Mouse (Mus musculus) liver, embryonic 14.5 days (tissue): ENCODE data around the gene Cnn3. TPM values are rescaled to one million over a fixed set of nuclear protein-coding genes. Genes with fewer than 3 reads are reported as not detected.

ENCODE experiments used
- ATAC-seq: fragments of 200-750 bp; cut with Nextera tagmentation; 2 replicates; pipeline ENCODE4 v1.8.0; 2017; ENCODE audit warnings: moderate number of reproducible peaks, mild to moderate bottlenecking, moderate library complexity; ENCODE audit not compliant: insufficient read depth
- DNase-seq, 3 experiments: peaks; one replicate each; pipeline ENCODE4 v3.0.0-alpha.2; 2012 to 2013; ENCODE audit warnings: low read depth in 3 of 3, low spot score in 3 of 3
- H3K27ac ChIP-seq: fragments of 300-500 bp; sonication (generic); 2 replicates; pipeline ENCODE4 v1.5.1; 2014; ENCODE audit warnings: moderate library complexity, mild to moderate bottlenecking, control low read depth, inconsistent platforms
- H3K27me3 ChIP-seq: fragments of 300-500 bp; sonication (generic); 2 replicates; pipeline ENCODE4 v1.6.1; 2014; ENCODE audit warnings: mild to moderate bottlenecking, low read length, moderate library complexity; ENCODE audit not compliant: control insufficient read depth, insufficient read depth
- H3K36me3 ChIP-seq: fragments of 300-500 bp; sonication (generic); replicated peaks from 2 replicates; pipeline ENCODE4 v1.6.1; 2014; ENCODE audit warnings: low read depth; ENCODE audit not compliant: control insufficient read depth, insufficient read depth
- H3K4me1 ChIP-seq, 2 experiments: fragments of 200-500 bp in 1 of 2; fragments of 300-500 bp in 1 of 2; sonication (generic) in 1 of 2; replicated peaks; 2 replicates each; pipeline ENCODE4 v1.6.1; 2012 to 2014; ENCODE audit warnings: antibody characterized with exemption in 1 of 2, inconsistent platforms in 1 of 2, low read length in 1 of 2; ENCODE audit not compliant: control insufficient read depth in 2 of 2, insufficient read depth in 2 of 2
- H3K4me2 ChIP-seq: fragments of 300-500 bp; sonication (generic); 2 replicates; pipeline ENCODE4 v1.6.1; 2014; ENCODE audit warnings: low read depth, mild to moderate bottlenecking, control low read depth, moderate library complexity
- H3K4me3 ChIP-seq, 2 experiments: fragments of 200-500 bp in 1 of 2; fragments of 300-500 bp in 1 of 2; sonication (generic) in 1 of 2; 2 replicates each; pipeline ENCODE4 v1.5.1; 2012 to 2014; ENCODE audit warnings: low read depth in 2 of 2, low read length in 2 of 2, mild to moderate bottlenecking in 2 of 2, control low read depth in 1 of 2, inconsistent platforms in 1 of 2, moderate library complexity in 1 of 2; ENCODE audit not compliant: insufficient read depth in 1 of 2
- H3K9ac ChIP-seq: fragments of 300-500 bp; sonication (generic); replicated peaks from 2 replicates; pipeline ENCODE4 v1.6.1; 2014; ENCODE audit warnings: mild to moderate bottlenecking, control low read depth, moderate library complexity
- H3K9me3 ChIP-seq: fragments of 300-500 bp; sonication (generic); 2 replicates; pipeline ENCODE4 v1.6.1; 2016; ENCODE audit warnings: low read length, mixed read lengths; ENCODE audit not compliant: control insufficient read depth
- CTCF ChIP-seq: IDR thresholded peaks from 2 replicates; pipeline ENCODE4 v1.5.1; 2016; ENCODE audit warnings: antibody characterized with exemption, low read depth, control low read depth
- EP300 ChIP-seq: IDR thresholded peaks from 2 replicates; pipeline ENCODE4 v1.6.1; 2016; ENCODE audit warnings: antibody characterized with exemption, low read depth
- WGBS: fragments of 180-500 bp; shearing (Covaris S2); extraction: QIAGEN DNeasy Blood & Tissue Kit; methylation state at CpG from one replicate; pipeline ENCODE4 v1.1.7; 2014; ENCODE audit not compliant: insufficient replicate concordance; 5-methylcytosine and 5-hydroxymethylcytosine counted together
- polyA plus RNA-seq, 2 experiments: library from polyadenylated mRNA; depleted of rRNA in 1 of 2; stranded (reverse) in 1 of 2; unstranded in 1 of 2; fragments of >200 nt; fragmentation: Nextera tagmentation in 1 of 2; extraction: Ambion mirVana in 1 of 2; gene quantifications; 2 replicates each; pipeline versions ENCODE4 v1.2.1 to v1.2.3; 2012 to 2014

Gene Cnn3
- polyA plus RNA-seq (2012; rRNA removed) (52.9 and 62.7 TPM in 2 replicates), polyA plus RNA-seq (2014; fragmentation: Nextera tagmentation; extraction: Ambion mirVana) (82.7 and 90.1 TPM in 2 replicates)

- Histone ChIP-seq H3K4me1 (peaks cover 9 to 13% of the 10 kb centered on the region in 2 experiments), H3K9ac (peak within 1 kb of the TSS; percentile 73), H3K9me3 (no peaks in the 10 kb centered on the region), H3K4me3 (peak within 1 kb of the TSS; percentile 66 to 77), H3K4me2 (peak within 1 kb of the TSS; percentile 94), H3K27ac (peak within 1 kb of the TSS; percentile 41), H3K36me3 (no peaks in the 10 kb centered on the region), H3K27me3 (peaks cover 3% of the 10 kb centered on the region; the same call in 1 of the 2 replicates)
- no peak for TF ChIP-seq CTCF
- TF ChIP-seq EP300, result no peak
- DNase-seq, result peak; percentile 67 to 72 (median 68)
- ATAC-seq, result peak; percentile 88
- WGBS, result under 1% methylated on average over 62 of the region's 66 CpGs
Measured at GRCm38 (mm10) chr3:121425861-121426620, at the start of gene Cnn3. Gene Cnn3, plus strand, starts transcription at chr3:121426497.

DNA sequence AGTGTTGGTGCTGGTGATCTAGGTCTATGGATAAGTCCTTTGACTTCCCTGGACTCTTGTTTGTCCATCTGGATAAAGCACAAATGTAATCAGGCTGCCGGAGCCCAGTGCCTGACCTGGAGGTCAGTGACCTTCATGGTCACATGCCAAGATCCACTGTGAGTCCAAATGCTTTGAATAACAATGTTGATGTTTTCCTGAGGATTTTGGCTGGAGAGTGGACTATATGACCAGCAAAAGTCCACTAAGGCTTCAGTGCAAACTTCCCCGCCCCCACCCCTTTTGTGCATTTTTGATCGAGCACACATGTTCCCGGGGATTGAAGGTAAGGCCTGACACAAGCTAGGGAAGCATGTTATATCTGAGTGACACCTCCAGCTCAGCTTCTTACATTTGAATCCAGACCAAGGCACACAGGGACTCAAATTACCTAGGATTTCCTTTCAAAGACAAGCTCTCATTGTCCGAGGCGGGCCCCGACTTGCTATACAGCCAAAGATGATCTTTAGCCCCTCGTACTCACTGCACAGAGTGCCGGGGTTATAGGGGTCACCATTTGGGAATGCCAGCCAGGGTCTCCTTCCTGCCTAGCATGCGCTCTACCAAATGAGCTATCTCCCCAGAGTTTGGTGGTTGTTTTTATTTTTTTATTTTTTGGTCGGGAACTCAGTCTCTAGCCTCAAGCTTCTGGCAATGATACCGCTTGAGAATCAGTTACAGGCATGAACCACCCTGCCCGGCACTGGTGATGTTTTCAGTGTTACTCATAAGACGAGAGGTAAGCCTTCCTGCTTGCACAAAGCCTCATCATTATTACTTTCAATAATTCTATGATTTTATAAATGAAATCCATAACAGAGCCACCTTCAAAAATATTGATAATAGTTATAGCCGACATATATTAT, 47.3 kb upstream of the Cnn3 start:
- no peak for DNase-seq
- Histone ChIP-seq H3K4me3 (no peak overlapping the region), H3K4me1 (peaks cover 0 to 5% of the 10 kb centered on the region in 2 experiments; a peak in 1 of 4 replicates), H3K9ac (no peak overlapping the region), H3K36me3 (no peaks in the 10 kb centered on the region), H3K27ac (no peak overlapping the region), H3K27me3 (no peaks in the 10 kb centered on the region), H3K4me2 (no peak overlapping the region), H3K9me3 (no peaks in the 10 kb centered on the region)
- TF ChIP-seq CTCF (no peak), EP300 (no peak)
- WGBS, result 73% methylated on average over 15 of the region's 15 CpGs
- peak; percentile 58; the same call in 1 of the 2 replicates for ATAC-seq

DNA sequence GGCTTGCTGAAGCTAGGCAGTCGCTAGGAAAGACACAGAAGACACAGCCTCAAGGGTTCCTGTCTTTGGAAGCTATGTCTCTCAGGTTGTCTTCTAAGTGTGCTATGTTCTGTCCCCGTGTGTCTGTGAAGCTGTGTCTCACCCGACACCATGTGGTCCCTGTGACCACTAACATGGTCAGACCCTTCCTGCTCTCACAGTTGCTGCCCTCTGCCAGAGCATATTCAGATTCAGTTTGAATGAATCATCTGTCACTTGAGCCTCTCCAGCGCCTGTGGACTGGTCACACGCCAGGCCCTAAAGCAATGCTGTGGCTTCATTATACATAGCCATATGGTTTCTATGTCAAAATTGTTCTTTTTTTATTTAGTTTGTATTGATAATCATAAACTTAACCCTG, 46.6 kb upstream of the Cnn3 start:
- no peak overlapping the region for H3K27ac ChIP-seq
- no peaks in the 10 kb centered on the region for H3K36me3 ChIP-seq
- H3K27me3 ChIP-seq, result no peaks in the 10 kb centered on the region
- TF ChIP-seq CTCF, result no peak
- TF ChIP-seq EP300, result no peak
- H3K9me3 ChIP-seq, result no peaks in the 10 kb centered on the region
- no peak overlapping the region for H3K9ac ChIP-seq
- 66% methylated on average over 5 of the region's 5 CpGs for WGBS
- ATAC-seq (no peak), DNase-seq (no peak)
- H3K4me2 ChIP-seq, result no peak overlapping the region
- no peak overlapping the region for H3K4me3 ChIP-seq
- peaks cover 0 to 5% of the 10 kb centered on the region in 2 experiments; a peak in 1 of 4 replicates for H3K4me1 ChIP-seq

GRCm38 (mm10) chr3:121387471-121388009, 38.8 kb upstream of the Cnn3 start:
- 58% methylated on average over 3 of the region's 3 CpGs for WGBS
- Histone ChIP-seq H3K4me3 (no peak overlapping the region), H3K27me3 (no peaks in the 10 kb centered on the region), H3K4me1 (peaks cover 7 to 19% of the 10 kb centered on the region in 2 experiments), H3K27ac (no peak overlapping the region), H3K9me3 (no peaks in the 10 kb centered on the region), H3K4me2 (no peak overlapping the region), H3K9ac (no peak overlapping the region), H3K36me3 (no peaks in the 10 kb centered on the region)
- ATAC-seq, result no peak
- no peak for DNase-seq
- TF ChIP-seq CTCF, result no peak
- no peak for TF ChIP-seq EP300
